ENCODE assay signal across 9 mouse cellular contexts in the genomic region with DNA sequence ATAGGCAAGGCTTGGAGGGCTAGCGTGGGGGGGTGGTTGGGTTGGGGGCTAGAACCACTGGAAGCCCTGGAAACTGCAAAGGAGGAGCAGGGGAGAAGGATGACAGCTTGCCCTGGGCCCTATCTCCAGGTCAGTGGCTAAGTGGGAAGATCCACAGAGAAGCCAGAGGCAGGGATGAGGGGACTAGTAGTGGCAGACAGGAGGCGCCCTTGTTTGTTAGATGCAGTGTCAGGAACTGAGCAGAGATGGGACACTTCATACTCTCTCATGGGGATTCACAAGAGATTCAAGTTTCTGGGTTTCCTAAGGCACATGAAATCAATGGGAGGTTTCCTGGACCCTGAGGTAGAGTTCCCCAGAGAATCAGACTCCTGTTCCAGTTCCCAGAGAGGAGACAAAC. TPM values are rescaled to one million over a fixed set of nuclear protein-coding genes. Genes with fewer than 3 reads are reported as not detected.
DNase-seq lines count a peak whose midpoint lies in the region; ATAC-seq lines count a peak whose summit lies in the region.
"Had no signal": no experiment of that assay in that cellular context is flagged by ENCODE, and none has a peak within 500 bp of the region (broad histone marks: within the 10 kb centered on the region; RNA-seq: fewer than 3 reads in every experiment).

No protein-coding gene starts in this region.

- DNase-seq in embryo, embryonic 10.5 days (ENCODE audit: low spot score): peak; percentile 51
- DNase-seq in embryo, embryonic 11 days: no peak
- peak; percentile 45 for DNase-seq in 416B (ENCODE audit: low read depth)
- DNase-seq in adrenal gland, postnatal 10 days: peak; percentile 59
- peak; percentile 49 for DNase-seq in kidney, postnatal 14 days
- peak; percentile 42 for DNase-seq in thymus, postnatal 14 days
- DNase-seq in left cerebral cortex, adult 9 months (ENCODE audit: low spot score in 2 of 2): no peak

- ATAC-seq in cerebellum, adult (ENCODE audit: insufficient number of reproducible peaks, low FRiP score, low TSS enrichment): no peak
- ATAC-seq: Patski had no signal

RNA-seq across cellular contexts. Expression of a gene that starts 30.3 kb away (rescaled TPM):
- under 1 TPM in 1 of 2 experiments, not detected in 1; 0.51 TPM for total RNA-seq in adrenal gland, postnatal 10 days (2021)

RNA-seq across cellular contexts. Expression of a gene that starts 38.8 kb away (rescaled TPM):
- total RNA-seq in adrenal gland, postnatal 10 days (2021): 1 to 10 TPM; 7.0 to 9.7 TPM

RNA-seq across cellular contexts. Expression of a gene that starts 55.0 kb away (rescaled TPM):
- total RNA-seq in adrenal gland, postnatal 10 days (2021): 1 to 10 TPM; 1.6 to 2.2 TPM

Comparison
In these comparisons a context has a peak if more than half of its experiments do, and no peak if none do; other contexts are left out.
1. DNase-seq: peak in embryo, embryonic 10.5 days (single experiment), 416B (single experiment), adrenal gland, postnatal 10 days (single experiment), kidney, postnatal 14 days (single experiment) and thymus, postnatal 14 days (single experiment); none in embryo, embryonic 11 days (single experiment) and left cerebral cortex, adult 9 months (0 of 2).